Mouse (Mus musculus) intestine, embryonic 15.5 days (tissue): ENCODE results near the gene Klhl18. TPM values are rescaled to one million over a fixed set of nuclear protein-coding genes. Genes with fewer than 3 reads are reported as not detected.
"Not testable (repeated sequence)": the region's sequence is repeated elsewhere in the genome, so short reads cannot be mapped to it uniquely, and the experiment has no call there.

Source experiments
- ATAC-seq: fragments of 200-750 bp; cut with Nextera tagmentation; 2 replicates; pipeline ENCODE4 v1.8.0; 2017; ENCODE audit warnings: moderate TSS enrichment, moderate library complexity
- H3K27ac ChIP-seq: fragments of 300-500 bp; sonication (generic); 2 replicates; pipeline ENCODE4 v1.5.1; 2015; ENCODE audit warnings: mild to moderate bottlenecking, inconsistent platforms
- H3K27me3 ChIP-seq: fragments of 300-500 bp; sonication (generic); replicated peaks from 2 replicates; pipeline ENCODE4 v1.6.1; 2015; ENCODE audit warnings: inconsistent platforms
- H3K36me3 ChIP-seq: fragments of 300-500 bp; sonication (generic); 2 replicates; pipeline ENCODE4 v1.6.1; 2015; ENCODE audit warnings: inconsistent platforms
- H3K4me1 ChIP-seq: fragments of 300-500 bp; sonication (generic); replicated peaks from 2 replicates; pipeline ENCODE4 v1.6.1; 2015; ENCODE audit warnings: inconsistent platforms
- H3K4me2 ChIP-seq: fragments of 300-500 bp; sonication (generic); replicated peaks from 2 replicates; pipeline ENCODE4 v1.6.1; 2015; ENCODE audit warnings: mild to moderate bottlenecking, inconsistent platforms
- H3K4me3 ChIP-seq: fragments of 300-500 bp; sonication (generic); replicated peaks from 2 replicates; pipeline ENCODE4 v1.5.1; 2015; ENCODE audit warnings: inconsistent platforms
- H3K9ac ChIP-seq: fragments of 300-500 bp; sonication (generic); 2 replicates; pipeline ENCODE4 v1.6.1; 2015; ENCODE audit warnings: inconsistent platforms
- H3K9me3 ChIP-seq: fragments of 300-500 bp; sonication (generic); 2 replicates; pipeline ENCODE4 v1.6.1; 2016; ENCODE audit warnings: inconsistent platforms
- WGBS: fragments of 180-500 bp; shearing (Covaris S2); methylation state at CpG from one replicate; pipeline ENCODE4 v1.1.7; 2015; 5-methylcytosine and 5-hydroxymethylcytosine counted together
- polyA plus RNA-seq: library from polyadenylated mRNA; unstranded; fragments of >200 nt; fragmentation: Nextera tagmentation; extraction: Ambion mirVana; gene quantifications from 2 replicates; pipeline ENCODE4 v1.2.1, GENCODE M21; 2015

The Klhl18 gene
- polyA plus RNA-seq, 1 experiment from 2014 or later, result 7.2 TPM

- Histone ChIP-seq H3K4me3 (no peak overlapping the region), H3K9ac (no peak overlapping the region), H3K36me3 (no peaks in the 10 kb centered on the region), H3K4me2 (no peak overlapping the region), H3K4me1 (no peaks in the 10 kb centered on the region), H3K9me3 (no peaks in the 10 kb centered on the region), H3K27ac (no peak overlapping the region), H3K27me3 (no peaks in the 10 kb centered on the region)
- no peak for ATAC-seq
- 77% methylated on average over 7 of the region's 7 CpGs for WGBS
Measured at GRCm38 (mm10) chr9:110412926-110413325, 63.6 kb downstream of the Klhl18 start.

- WGBS, result 32% methylated on average over 6 of the region's 6 CpGs
- ATAC-seq, result no peak
Measured at GRCm38 (mm10) chr9:110410908-110411887, 65.3 kb downstream of the Klhl18 start.

GRCm38 (mm10) chr9:110408099-110408773, 68.3 kb downstream of the Klhl18 start, which contains the start of gene Ptpn23:
TSS of gene Ptpn23 (minus strand) at chr9:110408213.
- Histone ChIP-seq H3K27me3 (no peaks in the 10 kb centered on the region), H3K4me3 (peak within 1 kb of the TSS; percentile 78), H3K36me3 (no peaks in the 10 kb centered on the region), H3K27ac (peak within 1 kb of the TSS; percentile 80), H3K9ac (peak within 1 kb of the TSS; percentile 78), H3K9me3 (no peaks in the 10 kb centered on the region), H3K4me2 (peak within 1 kb of the TSS; percentile 62), H3K4me1 (peaks cover 4% of the 10 kb centered on the region)
- WGBS, result under 1% methylated on average over 39 of the region's 39 CpGs
- ATAC-seq, result peak; percentile 97

More at GRCm38 (mm10) chr9:110410908-110411887, 65.3 kb downstream of the Klhl18 start:
- no peak overlapping the region for H3K4me3 ChIP-seq
- no peaks in the 10 kb centered on the region for H3K9me3 ChIP-seq
- no peak overlapping the region for H3K4me2 ChIP-seq
- H3K4me1 ChIP-seq, result peaks cover 4% of the 10 kb centered on the region
- no peaks in the 10 kb centered on the region for H3K27me3 ChIP-seq
- H3K27ac ChIP-seq, result no peak overlapping the region
- H3K9ac ChIP-seq, result no peak overlapping the region
- H3K36me3 ChIP-seq, result no peaks in the 10 kb centered on the region

GRCm38 (mm10) chr9:110407311-110408098, 69.0 kb downstream of the Klhl18 start:
- WGBS, result 1% methylated on average over 41 of the region's 41 CpGs
- peak overlapping the region; percentile 80 for H3K27ac ChIP-seq
- peak overlapping the region; percentile 78 for H3K4me3 ChIP-seq
- peak overlapping the region; percentile 78 for H3K9ac ChIP-seq
- no peaks in the 10 kb centered on the region for H3K27me3 ChIP-seq
- peak; percentile 69 for ATAC-seq
- H3K9me3 ChIP-seq, result no peaks in the 10 kb centered on the region
- peak overlapping the region; percentile 62 for H3K4me2 ChIP-seq
- peaks cover 4% of the 10 kb centered on the region for H3K4me1 ChIP-seq
- no peaks in the 10 kb centered on the region for H3K36me3 ChIP-seq

GRCm38 (mm10) chr9:110403240-110403639, 73.3 kb downstream of the Klhl18 start:
- not testable (repeated sequence) for H3K9me3 ChIP-seq, H3K9ac ChIP-seq, H3K4me3 ChIP-seq, H3K27ac ChIP-seq, H3K4me1 ChIP-seq, H3K36me3 ChIP-seq, ATAC-seq, H3K27me3 ChIP-seq, H3K4me2 ChIP-seq
- WGBS, result 79% methylated on average over 4 of the region's 4 CpGs

GRCm38 (mm10) chr9:110402731-110403130, 73.8 kb downstream of the Klhl18 start:
- Histone ChIP-seq H3K4me1 (peaks cover 4% of the 10 kb centered on the region), H3K4me3 (no peak overlapping the region), H3K4me2 (no peak overlapping the region), H3K27ac (no peak overlapping the region), H3K9me3 (no peaks in the 10 kb centered on the region), H3K9ac (no peak overlapping the region), H3K36me3 (no peaks in the 10 kb centered on the region), H3K27me3 (no peaks in the 10 kb centered on the region)
- WGBS, result 95% methylated on average over 2 of the region's 2 CpGs
- no peak for ATAC-seq

- no peak overlapping the region for H3K27ac ChIP-seq
Measured at GRCm38 (mm10) chr9:110400650-110401049, 75.8 kb downstream of the Klhl18 start.

GRCm38 (mm10) chr9:110393295-110393694, 83.2 kb downstream of the Klhl18 start:
- H3K9me3 ChIP-seq, result no peaks in the 10 kb centered on the region
- no peaks in the 10 kb centered on the region for H3K27me3 ChIP-seq
- 93% methylated on average over 4 of the region's 4 CpGs for WGBS
- no peak overlapping the region for H3K4me2 ChIP-seq
- no peaks in the 10 kb centered on the region for H3K4me1 ChIP-seq
- H3K4me3 ChIP-seq, result no peak overlapping the region
- H3K9ac ChIP-seq, result no peak overlapping the region
- no peak overlapping the region for H3K27ac ChIP-seq
- peaks cover 49% of the 10 kb centered on the region for H3K36me3 ChIP-seq
- no peak for ATAC-seq

More at GRCm38 (mm10) chr9:110400650-110401049, 75.8 kb downstream of the Klhl18 start:
- H3K36me3 ChIP-seq, result peaks cover 8% of the 10 kb centered on the region; the same call in 1 of the 2 replicates
- no peaks in the 10 kb centered on the region for H3K4me1 ChIP-seq
- no peak overlapping the region for H3K9ac ChIP-seq
- H3K27me3 ChIP-seq, result no peaks in the 10 kb centered on the region
- H3K4me3 ChIP-seq, result no peak overlapping the region
- 61% methylated on average over 5 of the region's 5 CpGs for WGBS
- no peaks in the 10 kb centered on the region for H3K9me3 ChIP-seq
- ATAC-seq, result peak; percentile 60
- no peak overlapping the region for H3K4me2 ChIP-seq

- no peak for ATAC-seq
- Histone ChIP-seq H3K4me2 (no peak overlapping the region), H3K9me3 (no peaks in the 10 kb centered on the region), H3K27ac (no peak overlapping the region), H3K36me3 (peaks cover 63% of the 10 kb centered on the region), H3K9ac (no peak overlapping the region), H3K4me3 (no peak overlapping the region), H3K4me1 (no peaks in the 10 kb centered on the region), H3K27me3 (no peaks in the 10 kb centered on the region)
- WGBS, result 92% methylated on average over 3 of the region's 3 CpGs
Measured at GRCm38 (mm10) chr9:110390843-110391242, 85.7 kb downstream of the Klhl18 start.

GRCm38 (mm10) chr9:110388011-110388410, 88.5 kb downstream of the Klhl18 start:
- H3K27me3 ChIP-seq, result no peaks in the 10 kb centered on the region
- no peaks in the 10 kb centered on the region for H3K9me3 ChIP-seq
- no peaks in the 10 kb centered on the region for H3K4me1 ChIP-seq
- no peak overlapping the region for H3K4me3 ChIP-seq
- no peak overlapping the region for H3K27ac ChIP-seq
- no peak overlapping the region for H3K9ac ChIP-seq
- no peak for ATAC-seq
- peaks cover 69% of the 10 kb centered on the region for H3K36me3 ChIP-seq
- 90% methylated on average over 7 of the region's 7 CpGs for WGBS
- H3K4me2 ChIP-seq, result no peak overlapping the region

GRCm38 (mm10) chr9:110384369-110384929, 92.0 kb downstream of the Klhl18 start:
- WGBS, result 90% methylated on average over 7 of the region's 7 CpGs
- H3K9me3 ChIP-seq, result no peaks in the 10 kb centered on the region
- H3K4me3 ChIP-seq, result no peak overlapping the region
- no peaks in the 10 kb centered on the region for H3K4me1 ChIP-seq
- no peaks in the 10 kb centered on the region for H3K27me3 ChIP-seq
- ATAC-seq, result no peak
- H3K4me2 ChIP-seq, result no peak overlapping the region
- peaks cover 43% of the 10 kb centered on the region for H3K36me3 ChIP-seq
- H3K27ac ChIP-seq, result no peak overlapping the region
- H3K9ac ChIP-seq, result no peak overlapping the region
